Mouse (Mus musculus) Patski (cell line): ENCODE measurements around the gene Nkx2-3. TPM values are rescaled to one million over a fixed set of nuclear protein-coding genes. Genes with fewer than 3 reads are reported as not detected.

ENCODE experiments used
- ATAC-seq: fragments of 100-300 bp; one replicate; pipeline ENCODE4 v1.8.0; 2021
- CTCF ChIA-PET: fragments of 350-600 bp; sonication (Branson Sonifier 250); formaldehyde crosslinking; loops from one replicate; lab custom pipeline; 2022; ENCODE audit warnings: inconsistent platforms; lab: Charles Lee
- POLR2A ChIA-PET: fragments of 350-600 bp; sonication (Branson Sonifier 250); formaldehyde crosslinking; loops from one replicate; lab custom pipeline; 2022; ENCODE audit warnings: antibody characterized with exemption, inconsistent platforms; lab: Charles Lee
- DNase-seq: peaks from one replicate; pipeline ENCODE4 v3.0.0-alpha.2; 2011; ENCODE audit warnings: low read depth, low spot score
- H3K27me3 ChIP-seq: fragments of 371-371 bp; one replicate; pipeline ENCODE4 v1.5.1; 2021
- CTCF ChIP-seq: fragments of 100-300 bp; IDR thresholded peaks from one replicate; pipeline ENCODE4 v1.5.1; 2021
- in situ Hi-C: fragments of 300-500 bp; cut with MboI; formaldehyde crosslinking; loops from 3 replicates; pipeline ENCODE4 v1.11.1; 2018; ENCODE audit warnings: low pct_unique_long_range_greater_than_20kb, mixed read lengths
- polyA plus RNA-seq: library from polyadenylated mRNA; unstranded; gene quantifications from one replicate; pipeline ENCODE4 v1.2.3, GENCODE M21; 2021

Gene Nkx2-3
- polyA plus RNA-seq, 1 experiment from 2014 or later = 0.14 TPM

GRCm38 (mm10) chr19:43611110-43611509 lies 1.0 kb upstream of the Nkx2-3 start:
- DNase-seq = no peak
- no peak for ATAC-seq
- in situ Hi-C loops = loop anchor here (25.0 kb wide), 1 partner anchor 824 kb away; the partner anchor contains the start of gene Hps1
- no peak for TF ChIP-seq CTCF
- H3K27me3 ChIP-seq = no peaks in the 10 kb centered on the region
- CTCF ChIA-PET = interaction anchor here (1.3 kb wide), 1 partner anchor 31 kb away, joined by 4 read pairs; no protein-coding TSS in a partner anchor
- POLR2A ChIA-PET = no interaction called here

- H3K27me3 ChIP-seq = no peaks in the 10 kb centered on the region
- ATAC-seq (no peak), DNase-seq (no peak)
- TF ChIP-seq CTCF = no peak
- ChIA-PET POLR2A (no interaction called here), CTCF (interaction anchor here (3.2 kb wide), 1 partner anchor 12 kb away, joined by 13 read pairs; no protein-coding TSS in a partner anchor)
- in situ Hi-C loops = loop anchor here (25.0 kb wide), 1 partner anchor 824 kb away; the partner anchor contains the start of gene Hps1
These were observed 564 bp upstream of the Nkx2-3 start for GRCm38 (mm10) chr19:43611561-43611960.

GRCm38 (mm10) chr19:43612501-43612971 lies 411 bp downstream of the Nkx2-3 start:
- POLR2A ChIA-PET = no interaction called here

GRCm38 (mm10) chr19:43613293-43614130 lies 1.4 kb downstream of the Nkx2-3 start:
- H3K27me3 ChIP-seq = no peaks in the 10 kb centered on the region
- in situ Hi-C loops = loop anchor here (25.0 kb wide), 1 partner anchor 826 kb away; the partner anchor contains the start of gene Hps1
- ChIA-PET CTCF (interaction anchor here (3.2 kb wide), 1 partner anchor 10 kb away, joined by 13 read pairs; no protein-coding TSS in a partner anchor), POLR2A (no interaction called here)
- TF ChIP-seq CTCF = no peak
- DNase-seq (no peak), ATAC-seq (no peak)

More at GRCm38 (mm10) chr19:43612501-43612971, 411 bp downstream of the Nkx2-3 start:
- in situ Hi-C loops = loop anchor here (25.0 kb wide), 1 partner anchor 825 kb away; the partner anchor contains the start of gene Hps1
- ATAC-seq = no peak
- no peak for TF ChIP-seq CTCF
- CTCF ChIA-PET = interaction anchor here (3.2 kb wide), 1 partner anchor 11 kb away, joined by 13 read pairs; no protein-coding TSS in a partner anchor
- DNase-seq = no peak
- no peaks in the 10 kb centered on the region for H3K27me3 ChIP-seq

GRCm38 (mm10) chr19:43614341-43615073 lies 2.4 kb downstream of the Nkx2-3 start:
- ATAC-seq (no peak), DNase-seq (no peak)
- ChIA-PET POLR2A (interaction anchor here (0.6 kb wide), 1 partner anchor 87 kb away, joined by 3 read pairs; no protein-coding TSS in a partner anchor), CTCF (interaction anchor here (1.4 to 3.2 kb wide), 2 partner anchors 9 kb away, joined by 3 to 13 read pairs; no protein-coding TSS in a partner anchor)
- no peaks in the 10 kb centered on the region for H3K27me3 ChIP-seq
- in situ Hi-C loops = loop anchor here (25.0 kb wide), 1 partner anchor 827 kb away; the partner anchor contains the start of gene Hps1
- TF ChIP-seq CTCF = no peak

- H3K27me3 ChIP-seq = no peaks in the 10 kb centered on the region
- ChIA-PET CTCF (interaction anchor here (1.4 kb wide), 1 partner anchor 9 kb away, joined by 3 read pairs; no protein-coding TSS in a partner anchor), POLR2A (interaction anchor here (0.6 kb wide), 1 partner anchor 87 kb away, joined by 3 read pairs; no protein-coding TSS in a partner anchor)
- ATAC-seq (no peak), DNase-seq (no peak)
- TF ChIP-seq CTCF = no peak
- in situ Hi-C loops = loop anchor here (25.0 kb wide), 1 partner anchor 828 kb away; the partner anchor contains the start of gene Hps1
These were observed 2.9 kb downstream of the Nkx2-3 start for GRCm38 (mm10) chr19:43615074-43615445.

GRCm38 (mm10) chr19:43615571-43616414 lies 3.7 kb downstream of the Nkx2-3 start:
- DNase-seq = no peak
- POLR2A ChIA-PET = interaction anchor here (0.6 kb wide), 1 partner anchor 39 kb away, joined by 5 read pairs; no protein-coding TSS in a partner anchor

GRCm38 (mm10) chr19:43616415-43616861 lies 4.3 kb downstream of the Nkx2-3 start:
- no peaks in the 10 kb centered on the region for H3K27me3 ChIP-seq
- ChIA-PET CTCF (no interaction called here), POLR2A (interaction anchor here (0.6 kb wide), 1 partner anchor 39 kb away, joined by 5 read pairs; no protein-coding TSS in a partner anchor)
- TF ChIP-seq CTCF = no peak
- in situ Hi-C loops = loop anchor here (25.0 kb wide), 1 partner anchor 829 kb away; the partner anchor contains the start of gene Hps1
- ATAC-seq (no peak), DNase-seq (no peak)

More at GRCm38 (mm10) chr19:43615571-43616414, 3.7 kb downstream of the Nkx2-3 start:
- no peaks in the 10 kb centered on the region for H3K27me3 ChIP-seq
- CTCF ChIA-PET = interaction anchor here (1.4 kb wide), 1 partner anchor 8 kb away, joined by 3 read pairs; no protein-coding TSS in a partner anchor
- no peak for ATAC-seq
- in situ Hi-C loops = loop anchor here (25.0 kb wide), 1 partner anchor 828 kb away; the partner anchor contains the start of gene Hps1
- TF ChIP-seq CTCF = no peak
